Mouse (Mus musculus) stomach, postnatal 0 days (tissue): Measurements from ENCODE around the gene Cr1l.

ENCODE experiments used
- CTCF ChIP-seq: IDR thresholded peaks from 2 replicates; pipeline ENCODE4 v1.5.1; 2016; ENCODE audit warnings: antibody characterized with exemption, low read depth, mild to moderate bottlenecking, moderate library complexity
- EP300 ChIP-seq: optimal IDR thresholded peaks from 2 replicates; pipeline ENCODE3; 2016; ENCODE audit warnings: antibody characterized with exemption

- no peak for TF ChIP-seq EP300
- no peak for TF ChIP-seq CTCF
These were observed 907 bp downstream of the Cr1l start for GRCm38 (mm10) chr1:195130479-195130878.
